Mouse (Mus musculus) mesoderm, embryonic 11.5 days (tissue): ENCODE measurements around the gene Ccdc17.

ENCODE experiments used
- DNase-seq: peaks from one replicate; pipeline ENCODE4 v3.0.0-alpha.2; 2012; ENCODE audit warnings: low read depth, low spot score

The Ccdc17 gene

GRCm38 (mm10) chr4:116596379-116596778 lies at the start of gene Ccdc17:
Gene Ccdc17, plus strand, starts transcription at chr4:116596654.
- no peak for DNase-seq

GRCm38 (mm10) chr4:116550432-116550831 lies 46.0 kb upstream of the Ccdc17 start:
- DNase-seq = no peak

GRCm38 (mm10) chr4:116553035-116553434 lies 43.4 kb upstream of the Ccdc17 start:
- no peak for DNase-seq

- DNase-seq = peak; percentile 78
Observed at GRCm38 (mm10) chr4:116555413-116556300, 40.8 kb upstream of the Ccdc17 start, which contains the start of gene Tmem69. Gene Tmem69, minus strand, starts transcription at chr4:116555936.

- DNase-seq = peak; percentile 91
Observed at GRCm38 (mm10) chr4:116556561-116557305, 39.7 kb upstream of the Ccdc17 start.

GRCm38 (mm10) chr4:116557306-116558121 lies 38.9 kb upstream of the Ccdc17 start, which contains the start of gene Gpbp1l1:
Gene Gpbp1l1, plus strand, starts transcription at chr4:116557658.
- peak; percentile 96 for DNase-seq

- no peak for DNase-seq
Observed at GRCm38 (mm10) chr4:116558151-116558882, 38.1 kb upstream of the Ccdc17 start.

GRCm38 (mm10) chr4:116595793-116596192 lies 661 bp upstream of the Ccdc17 start:
- no peak for DNase-seq

- peak; percentile 93 for DNase-seq
Observed at GRCm38 (mm10) chr4:116596978-116597881, 776 bp downstream of the Ccdc17 start.

GRCm38 (mm10) chr4:116612621-116613020 lies 16.2 kb downstream of the Ccdc17 start:
- no peak for DNase-seq

GRCm38 (mm10) chr4:116615237-116615636 lies 18.8 kb downstream of the Ccdc17 start:
- no peak for DNase-seq

GRCm38 (mm10) chr4:116624831-116625230 lies 28.4 kb downstream of the Ccdc17 start:
- DNase-seq = no peak

- peak; percentile 95 for DNase-seq
Observed at GRCm38 (mm10) chr4:116626658-116627358, 30.4 kb downstream of the Ccdc17 start.

- DNase-seq = peak; percentile 93
Observed at GRCm38 (mm10) chr4:116627359-116627716, 30.9 kb downstream of the Ccdc17 start.

- peak; percentile 88 for DNase-seq
Observed at GRCm38 (mm10) chr4:116627722-116628662, 31.5 kb downstream of the Ccdc17 start, which contains the start of gene Nasp. Gene Nasp, minus strand, starts transcription at chr4:116627941.

- DNase-seq = no peak
Observed at GRCm38 (mm10) chr4:116635197-116635596, 38.7 kb downstream of the Ccdc17 start.

GRCm38 (mm10) chr4:116638821-116639220 lies 42.4 kb downstream of the Ccdc17 start:
- DNase-seq = no peak

- DNase-seq = no peak
Observed at GRCm38 (mm10) chr4:116642071-116642470, 45.6 kb downstream of the Ccdc17 start.
